Mouse (Mus musculus) liver, adult 2 months (tissue): Measurements from ENCODE around the gene Dnal4.

Experiments
- CTCF ChIP-seq: fragments of 200-500 bp; IDR thresholded peaks from 2 replicates; pipeline ENCODE4 v1.5.1; 2011; ENCODE audit warnings: low read depth, low read length, control low read depth
- POLR2A ChIP-seq: fragments of 200-500 bp; IDR thresholded peaks from 2 replicates; pipeline ENCODE4 v1.6.1; 2011; ENCODE audit warnings: low read length, control low read depth; ENCODE audit not compliant: insufficient read depth; ENCODE audit errors: extremely low read depth

DNA sequence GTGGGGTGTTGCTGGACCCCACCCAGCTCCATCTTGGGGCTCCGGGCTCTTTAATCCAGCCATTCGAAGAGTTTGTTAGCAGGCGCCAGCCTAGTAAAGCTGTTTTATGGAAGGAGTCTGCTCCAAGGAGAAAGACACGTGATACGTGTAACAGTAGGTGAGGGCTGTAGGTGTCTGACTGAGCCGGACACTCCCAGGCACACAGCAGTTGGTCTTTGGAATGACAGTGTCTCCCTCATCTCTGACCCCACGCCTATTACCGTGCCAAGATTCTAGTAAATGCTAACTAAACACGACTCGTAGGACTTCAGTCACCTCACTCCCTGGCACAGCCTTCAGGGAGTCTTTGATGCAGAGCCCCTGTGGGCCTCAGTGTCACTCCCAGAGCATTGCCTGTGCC lies 32.3 kb downstream of the Dnal4 start:
- no peak for TF ChIP-seq CTCF
- no peak for TF ChIP-seq POLR2A
